Mouse (Mus musculus) embryonic facial prominence, embryonic 13.5 days (tissue): Measurements from ENCODE around the gene Gpc6. TPM values are rescaled to one million over a fixed set of nuclear protein-coding genes. Genes with fewer than 3 reads are reported as not detected.

ENCODE experiments used
- ATAC-seq: fragments of 200-750 bp; cut with Nextera tagmentation; 2 replicates; pipeline ENCODE4 v1.8.0; 2017; ENCODE audit warnings: low read depth; ENCODE audit not compliant: insufficient number of reproducible peaks, insufficient read depth, low FRiP score, low TSS enrichment
- H3K27ac ChIP-seq: fragments of 300-500 bp; sonication (generic); 2 replicates; pipeline ENCODE4 v1.5.1; 2015; ENCODE audit warnings: moderate library complexity, mild to moderate bottlenecking, inconsistent platforms
- H3K27me3 ChIP-seq: fragments of 300-500 bp; sonication (generic); 2 replicates; pipeline ENCODE4 v1.6.1; 2015; ENCODE audit warnings: mild to moderate bottlenecking, inconsistent platforms
- H3K36me3 ChIP-seq: fragments of 300-500 bp; sonication (generic); 2 replicates; pipeline ENCODE4 v1.6.1; 2015; ENCODE audit warnings: mild to moderate bottlenecking, inconsistent platforms
- H3K4me1 ChIP-seq: fragments of 300-500 bp; sonication (generic); 2 replicates; pipeline ENCODE4 v1.6.1; 2015; ENCODE audit warnings: inconsistent platforms
- H3K4me2 ChIP-seq: fragments of 300-500 bp; sonication (generic); 2 replicates; pipeline ENCODE4 v1.6.1; 2015; ENCODE audit warnings: moderate library complexity, mild to moderate bottlenecking, inconsistent platforms
- H3K4me3 ChIP-seq: fragments of 300-500 bp; sonication (generic); 2 replicates; pipeline ENCODE4 v1.5.1; 2015; ENCODE audit warnings: mild to moderate bottlenecking, inconsistent platforms
- H3K9ac ChIP-seq: fragments of 300-500 bp; sonication (generic); 2 replicates; pipeline ENCODE4 v1.6.1; 2015; ENCODE audit warnings: mild to moderate bottlenecking, inconsistent platforms
- H3K9me3 ChIP-seq: fragments of 300-500 bp; sonication (generic); 2 replicates; pipeline ENCODE4 v1.6.1; 2016; ENCODE audit warnings: inconsistent platforms
- WGBS: fragments of 180-500 bp; shearing (Covaris S2); methylation state at CpG from one replicate; pipeline ENCODE4 v1.1.7; 2015; ENCODE audit warnings: mixed read lengths; 5-methylcytosine and 5-hydroxymethylcytosine counted together
- polyA plus RNA-seq: library from polyadenylated mRNA; unstranded; fragments of >200 nt; fragmentation: Nextera tagmentation; extraction: Ambion mirVana; gene quantifications from 2 replicates; pipeline ENCODE4 v1.2.1, GENCODE M21; 2015

Gpc6 gene
- polyA plus RNA-seq, 1 experiment from 2014 or later = 57.7 TPM

DNA sequence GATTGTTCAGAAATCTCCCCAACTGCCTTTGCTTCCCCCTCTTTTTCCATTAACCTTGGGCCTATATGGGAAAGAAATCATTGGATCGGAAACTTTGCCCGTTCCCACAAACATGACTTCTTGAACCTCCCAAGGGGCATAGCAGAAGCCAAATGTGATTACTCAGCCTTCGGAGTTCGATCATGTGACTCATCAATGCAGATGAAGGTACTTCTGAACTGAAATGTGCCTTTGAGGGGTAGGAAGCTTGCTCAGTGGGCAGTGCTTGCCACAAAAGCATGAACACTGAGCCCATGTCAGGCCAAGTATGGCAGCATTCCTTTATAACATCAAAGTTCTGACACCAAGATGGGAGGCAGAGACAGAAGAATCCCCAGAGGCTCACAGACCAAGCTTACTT lies 983.9 kb downstream of the Gpc6 start:
- H3K4me2 ChIP-seq = no peak overlapping the region
- ATAC-seq = no peak
- no peaks in the 10 kb centered on the region for H3K36me3 ChIP-seq
- H3K4me1 ChIP-seq = peaks cover 37% of the 10 kb centered on the region; the same call in 1 of the 2 replicates
- H3K27ac ChIP-seq = no peak overlapping the region; the same call in 1 of the 2 replicates
- no peak overlapping the region for H3K9ac ChIP-seq
- WGBS = 56% methylated on average over 4 of the region's 4 CpGs
- H3K9me3 ChIP-seq = no peaks in the 10 kb centered on the region
- no peaks in the 10 kb centered on the region for H3K27me3 ChIP-seq
- no peak overlapping the region for H3K4me3 ChIP-seq

GRCm38 (mm10) chr14:117910323-117910722 lies 985.2 kb downstream of the Gpc6 start:
- Histone ChIP-seq H3K27ac (no peak overlapping the region), H3K9me3 (no peaks in the 10 kb centered on the region), H3K4me1 (peaks cover 30% of the 10 kb centered on the region; the same call in 1 of the 2 replicates), H3K4me3 (no peak overlapping the region), H3K4me2 (no peak overlapping the region), H3K36me3 (no peaks in the 10 kb centered on the region), H3K27me3 (no peaks in the 10 kb centered on the region), H3K9ac (no peak overlapping the region)
- no peak for ATAC-seq
- 24% methylated on average over 7 of the region's 7 CpGs for whole genome bisulfite sequencing

DNA sequence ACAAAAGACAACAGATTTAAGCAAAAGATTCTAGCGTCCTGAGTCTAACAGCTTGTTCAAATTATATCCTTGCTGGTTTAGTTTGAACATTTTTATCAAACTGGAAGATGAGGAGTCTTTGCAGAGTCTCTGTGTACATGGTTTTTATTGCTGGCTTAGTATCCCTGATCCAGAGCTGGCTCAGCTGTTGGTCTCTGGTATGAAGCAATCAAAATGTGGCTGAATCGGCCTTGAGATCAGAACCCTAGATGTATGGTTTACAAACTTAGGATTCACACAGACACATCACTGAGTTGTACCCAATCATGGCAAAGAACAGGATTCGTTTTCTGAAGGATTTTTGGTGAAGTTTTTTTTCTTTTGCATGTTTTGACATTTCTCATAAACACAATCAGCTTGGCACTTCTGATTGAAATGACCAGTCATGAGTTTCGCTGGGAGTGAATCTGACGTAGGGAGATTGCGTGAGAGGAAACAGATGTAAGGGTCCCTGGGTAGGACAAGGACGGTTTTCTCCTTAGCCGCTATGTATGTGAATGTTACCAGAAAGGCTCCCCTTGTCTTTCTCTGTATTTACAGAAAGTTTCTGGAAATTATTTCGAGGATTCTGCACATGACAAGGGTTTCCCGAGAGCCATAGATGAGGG lies 987.6 kb downstream of the Gpc6 start:
- WGBS = 58% methylated on average over 10 of the region's 10 CpGs
- no peak for ATAC-seq

GRCm38 (mm10) chr14:117916577-117916976 lies 991.5 kb downstream of the Gpc6 start:
- WGBS = 46% methylated on average over 8 of the region's 8 CpGs
- Histone ChIP-seq H3K9ac (no peak overlapping the region), H3K27me3 (no peaks in the 10 kb centered on the region), H3K27ac (no peak overlapping the region), H3K4me1 (peaks cover 22% of the 10 kb centered on the region), H3K9me3 (no peaks in the 10 kb centered on the region), H3K4me2 (no peak overlapping the region), H3K36me3 (no peaks in the 10 kb centered on the region), H3K4me3 (no peak overlapping the region)
- no peak for ATAC-seq

More for the DNA sequence above, 987.6 kb downstream of the Gpc6 start:
- Histone ChIP-seq H3K4me3 (no peak overlapping the region), H3K9ac (no peak overlapping the region), H3K27me3 (no peaks in the 10 kb centered on the region), H3K4me1 (peaks cover 23% of the 10 kb centered on the region; the same call in 1 of the 2 replicates), H3K4me2 (no peak overlapping the region), H3K9me3 (no peaks in the 10 kb centered on the region), H3K27ac (no peak overlapping the region; the same call in 1 of the 2 replicates), H3K36me3 (no peaks in the 10 kb centered on the region)

DNA sequence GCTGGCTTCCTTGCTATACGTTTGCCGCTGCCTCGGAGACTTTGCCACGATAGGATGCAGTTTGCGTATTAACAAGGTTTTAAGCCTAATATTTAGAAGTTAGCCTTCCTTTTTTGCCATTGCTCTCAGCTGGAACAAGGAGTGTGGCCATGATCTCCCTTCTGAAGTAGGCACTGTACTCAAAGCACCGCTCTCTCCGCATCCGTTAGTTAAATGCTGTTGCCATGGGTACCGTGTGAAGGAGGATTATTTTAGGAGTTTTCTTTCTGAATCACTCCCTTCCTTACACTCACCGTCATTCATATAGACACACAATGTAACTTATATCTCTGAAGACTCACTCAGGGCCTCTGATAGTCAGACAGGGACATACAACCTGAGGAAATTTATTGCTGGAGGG lies 993.6 kb downstream of the Gpc6 start:
- no peak overlapping the region for H3K27ac ChIP-seq
- no peak overlapping the region for H3K4me3 ChIP-seq
- no peaks in the 10 kb centered on the region for H3K9me3 ChIP-seq
- peaks cover 22% of the 10 kb centered on the region for H3K4me1 ChIP-seq
- no peak overlapping the region for H3K4me2 ChIP-seq
- WGBS = 93% methylated on average over 10 of the region's 10 CpGs
- no peak for ATAC-seq
- no peak overlapping the region for H3K9ac ChIP-seq
- H3K27me3 ChIP-seq = no peaks in the 10 kb centered on the region
- H3K36me3 ChIP-seq = no peaks in the 10 kb centered on the region

GRCm38 (mm10) chr14:117919612-117920011 lies 994.5 kb downstream of the Gpc6 start:
- Histone ChIP-seq H3K4me1 (peaks cover 26% of the 10 kb centered on the region), H3K4me2 (no peak overlapping the region), H3K4me3 (no peak overlapping the region), H3K27ac (no peak overlapping the region), H3K9me3 (no peaks in the 10 kb centered on the region), H3K9ac (no peak overlapping the region), H3K36me3 (no peaks in the 10 kb centered on the region), H3K27me3 (no peaks in the 10 kb centered on the region)
- no peak for ATAC-seq
- 96% methylated on average over 5 of the region's 5 CpGs for WGBS

- H3K4me3 ChIP-seq = peak overlapping the region; percentile 13; the same call in 1 of the 2 replicates
These were observed 996.4 kb downstream of the Gpc6 start for GRCm38 (mm10) chr14:117921393-117922014.

DNA sequence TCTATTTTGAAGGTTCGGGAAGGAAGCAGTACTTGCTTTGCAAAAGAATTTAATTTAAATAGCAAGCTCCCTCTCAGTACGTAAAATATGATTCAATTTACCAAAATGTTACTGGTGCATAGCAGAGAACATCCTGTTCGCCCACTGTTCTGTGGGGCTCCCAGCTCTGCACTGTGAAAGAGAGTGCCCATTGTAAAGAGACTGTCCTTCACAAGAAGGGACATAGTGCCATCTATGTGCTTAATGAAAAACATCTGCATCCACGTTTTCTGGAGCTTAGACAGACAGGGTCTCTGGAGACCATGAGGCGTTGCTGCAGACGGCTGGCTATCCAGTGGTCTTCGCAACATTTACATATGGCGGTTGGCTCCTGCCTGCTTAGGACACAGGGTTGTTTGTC lies 998.6 kb downstream of the Gpc6 start:
- Histone ChIP-seq H3K4me2 (no peak overlapping the region), H3K27me3 (no peaks in the 10 kb centered on the region), H3K27ac (no peak overlapping the region), H3K36me3 (no peaks in the 10 kb centered on the region), H3K4me1 (peaks cover 20% of the 10 kb centered on the region), H3K4me3 (no peak overlapping the region), H3K9ac (no peak overlapping the region), H3K9me3 (no peaks in the 10 kb centered on the region)
- ATAC-seq = no peak
- 47% methylated on average over 8 of the region's 8 CpGs for WGBS

More at GRCm38 (mm10) chr14:117921393-117922014, 996.4 kb downstream of the Gpc6 start:
- ATAC-seq = no peak
- no peaks in the 10 kb centered on the region for H3K9me3 ChIP-seq
- H3K9ac ChIP-seq = no peak overlapping the region; the same call in 1 of the 2 replicates
- H3K27ac ChIP-seq = no peak overlapping the region; the same call in 1 of the 2 replicates
- H3K36me3 ChIP-seq = no peaks in the 10 kb centered on the region
- 25% methylated on average over 18 of the region's 18 CpGs for WGBS
- H3K27me3 ChIP-seq = no peaks in the 10 kb centered on the region
- peaks cover 24% of the 10 kb centered on the region for H3K4me1 ChIP-seq
- H3K4me2 ChIP-seq = peak overlapping the region; percentile 46

GRCm38 (mm10) chr14:117930105-117930847 lies 1005.2 kb downstream of the Gpc6 start:
- H3K27me3 ChIP-seq = no peaks in the 10 kb centered on the region
- H3K4me3 ChIP-seq = no peak overlapping the region
- no peak overlapping the region for H3K9ac ChIP-seq
- H3K4me2 ChIP-seq = peak overlapping the region; percentile 39
- peaks cover 19% of the 10 kb centered on the region for H3K4me1 ChIP-seq
- WGBS = 9% methylated on average over 13 of the region's 13 CpGs
- H3K27ac ChIP-seq = peak overlapping the region; percentile 87
- no peaks in the 10 kb centered on the region for H3K9me3 ChIP-seq
- ATAC-seq = peak; percentile 77
- H3K36me3 ChIP-seq = no peaks in the 10 kb centered on the region

DNA sequence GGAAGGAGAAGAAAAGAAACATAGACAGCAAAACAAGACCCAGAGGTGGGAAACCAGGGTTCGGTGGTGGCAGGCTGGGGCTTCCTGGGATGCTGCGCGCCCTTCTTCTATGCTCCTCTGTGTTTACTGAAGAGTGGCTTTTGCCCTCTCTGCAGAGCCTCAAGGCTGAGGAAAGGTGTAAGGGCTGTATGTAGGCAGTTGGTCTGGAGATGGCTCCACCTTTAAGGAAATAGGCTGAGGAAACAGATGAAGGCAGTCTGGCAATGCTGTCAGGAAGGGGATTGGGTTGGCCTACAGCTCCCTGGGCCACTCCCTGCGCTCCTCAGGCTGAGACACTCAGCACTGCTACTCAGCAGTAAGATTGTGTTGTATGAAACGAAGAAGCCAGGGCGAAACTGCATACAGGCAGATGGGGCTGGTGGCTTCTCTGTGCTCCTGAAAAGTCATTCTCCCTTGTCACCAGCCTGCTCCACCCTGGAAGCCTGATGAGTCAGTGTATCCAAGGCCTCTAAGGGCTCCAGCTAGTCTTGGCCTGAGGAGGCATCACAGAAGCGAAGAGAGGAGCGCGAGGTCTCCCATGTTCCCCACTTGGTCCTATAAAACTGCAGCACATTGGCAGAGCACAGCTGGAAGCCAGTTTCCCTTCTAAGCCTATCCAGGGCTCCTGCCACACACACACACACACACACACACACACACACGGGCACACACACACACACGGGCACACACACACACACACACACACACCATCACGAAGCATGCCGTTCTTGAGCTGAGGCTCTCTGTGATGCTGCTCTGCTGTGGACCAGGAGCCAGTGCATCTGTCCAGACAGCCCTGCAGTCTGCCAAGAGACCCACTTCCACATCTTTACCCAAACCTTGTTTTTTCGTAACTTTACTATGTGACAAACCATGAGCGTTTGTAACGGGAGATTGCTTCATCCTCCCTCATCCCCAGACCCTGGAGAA lies 1006.0 kb downstream of the Gpc6 start:
- ATAC-seq = no peak
- no peak overlapping the region; the same call in 1 of the 2 replicates for H3K4me3 ChIP-seq

More for the DNA sequence above, 1006.0 kb downstream of the Gpc6 start:
- H3K4me2 ChIP-seq = peak overlapping the region; percentile 39
- no peaks in the 10 kb centered on the region for H3K27me3 ChIP-seq
- peak overlapping the region; percentile 44; the same call in 1 of the 2 replicates for H3K9ac ChIP-seq
- H3K36me3 ChIP-seq = no peaks in the 10 kb centered on the region
- peaks cover 22% of the 10 kb centered on the region for H3K4me1 ChIP-seq
- peak overlapping the region; percentile 87 for H3K27ac ChIP-seq
- WGBS = 50% methylated on average over 16 of the region's 16 CpGs
- no peaks in the 10 kb centered on the region for H3K9me3 ChIP-seq
